Mouse (Mus musculus) adipose tissue, adult 10 weeks (tissue): Measurements from ENCODE around the gene Otogl. TPM values are rescaled to one million over a fixed set of nuclear protein-coding genes. Genes with fewer than 3 reads are reported as not detected.

Experiments used
- polyA plus RNA-seq: library from polyadenylated mRNA; stranded (reverse); fragments of 350-450 nt; fragmentation: Illumina TruSeq; extraction: RNeasy Lipid Tissue Mini Kit (QIAGEN cat#74804); gene quantifications from one replicate; pipeline ENCODE4 v1.2.3, GENCODE M21; 2014; ENCODE audit warnings: low read depth, low replicate concordance

Otogl gene
- polyA plus RNA-seq = 0.35 TPM

GRCm38 (mm10) chr10:107912084-107912573, at the start of gene Otogl:
Otogl (minus strand) TSS chr10:107912134.

GRCm38 (mm10) chr10:107719806-107720205, 192.1 kb downstream of the Otogl start, which contains the start of gene Ptprq:
Ptprq (minus strand) TSS chr10:107720051.

Other genes with a start within 250 kb of the Otogl start
- gene Ptprq, start 192.1 kb downstream of the Otogl start, polyA plus RNA-seq = 0.30 TPM